Mouse (Mus musculus): Measurements from ENCODE around the gene Eml3. TPM values are rescaled to one million over a fixed set of nuclear protein-coding genes. Genes with fewer than 3 reads are reported as not detected.
"Not testable (repeated sequence)": the region's sequence is repeated elsewhere in the genome, so short reads cannot be mapped to it uniquely, and the experiment has no call there.

The Eml3 gene
- polyA plus RNA-seq, 1 experiment from 2014 or later, result 16.0 TPM

- ATAC-seq (replicated peaks; ENCODE audit: extremely low read depth, insufficient read depth, low FRiP score), result no peak
- Histone ChIP-seq H3K27me3 (ENCODE audit: control insufficient read depth, insufficient read depth, low read length) (no peaks in the 10 kb centered on the region), H3K27ac (ENCODE audit: low read length) (peak overlapping the region; percentile 83), H3K36me3 (ENCODE audit: control insufficient read depth, insufficient read depth) (peaks cover 63% of the 10 kb centered on the region), H3K4me1 (ENCODE audit: control insufficient read depth, insufficient read depth, low read length) (peaks cover 21% of the 10 kb centered on the region), H3K4me3 (ENCODE audit: low read length) (peak overlapping the region; percentile 68), H3K9ac (ENCODE audit: low read length) (peak overlapping the region; percentile 81), H3K9me3 (replicated peaks; ENCODE audit: control insufficient read depth, low read length) (no peaks in the 10 kb centered on the region), H3K4me2 (ENCODE audit: low read depth, low read length) (peak overlapping the region; percentile 82)
- WGBS, result 0% methylated on average over 9 of the region's 9 CpGs
These were observed 38.5 kb downstream of the Eml3 start for GRCm38 (mm10) chr19:8967893-8968292.

GRCm38 (mm10) chr19:8972491-8972890 lies 43.1 kb downstream of the Eml3 start:
- not testable (repeated sequence) for H3K4me3 ChIP-seq (ENCODE audit: low read length); H3K9ac ChIP-seq (ENCODE audit: low read length); H3K9me3 ChIP-seq (replicated peaks; ENCODE audit: control insufficient read depth, low read length); H3K4me2 ChIP-seq (ENCODE audit: low read depth, low read length); H3K27me3 ChIP-seq (ENCODE audit: control insufficient read depth, insufficient read depth, low read length); ATAC-seq (replicated peaks; ENCODE audit: extremely low read depth, insufficient read depth, low FRiP score); H3K27ac ChIP-seq (ENCODE audit: low read length)
- Histone ChIP-seq H3K36me3 (ENCODE audit: control insufficient read depth, insufficient read depth) (peaks cover 77% of the 10 kb centered on the region), H3K4me1 (ENCODE audit: control insufficient read depth, insufficient read depth, low read length) (peaks cover 17% of the 10 kb centered on the region)
- 86% methylated on average over 8 of the region's 8 CpGs for whole genome bisulfite sequencing

GRCm38 (mm10) chr19:8974638-8975037 lies 45.3 kb downstream of the Eml3 start:
- no peak overlapping the region for H3K4me2 ChIP-seq (ENCODE audit: low read depth, low read length)
- 95% methylated on average over 1 of the region's 1 CpGs for WGBS
- peaks cover 7% of the 10 kb centered on the region for H3K4me1 ChIP-seq (ENCODE audit: control insufficient read depth, insufficient read depth, low read length)
- no peak overlapping the region for H3K9ac ChIP-seq (ENCODE audit: low read length)
- no peaks in the 10 kb centered on the region for H3K9me3 ChIP-seq (replicated peaks; ENCODE audit: control insufficient read depth, low read length)
- H3K27me3 ChIP-seq (ENCODE audit: control insufficient read depth, insufficient read depth, low read length), result no peaks in the 10 kb centered on the region
- ATAC-seq (replicated peaks; ENCODE audit: extremely low read depth, insufficient read depth, low FRiP score), result no peak
- no peak overlapping the region for H3K27ac ChIP-seq (ENCODE audit: low read length)
- H3K36me3 ChIP-seq (ENCODE audit: control insufficient read depth, insufficient read depth), result peaks cover 84% of the 10 kb centered on the region
- no peak overlapping the region for H3K4me3 ChIP-seq (ENCODE audit: low read length)

GRCm38 (mm10) chr19:8975491-8975890 lies 46.1 kb downstream of the Eml3 start:
- Histone ChIP-seq H3K36me3 (ENCODE audit: control insufficient read depth, insufficient read depth) (peaks cover 76% of the 10 kb centered on the region), H3K27me3 (ENCODE audit: control insufficient read depth, insufficient read depth, low read length) (no peaks in the 10 kb centered on the region), H3K4me3 (ENCODE audit: low read length) (no peak overlapping the region), H3K4me2 (ENCODE audit: low read depth, low read length) (no peak overlapping the region), H3K9ac (ENCODE audit: low read length) (no peak overlapping the region), H3K4me1 (ENCODE audit: control insufficient read depth, insufficient read depth, low read length) (peaks cover 7% of the 10 kb centered on the region), H3K9me3 (replicated peaks; ENCODE audit: control insufficient read depth, low read length) (no peaks in the 10 kb centered on the region), H3K27ac (ENCODE audit: low read length) (no peak overlapping the region)
- 91% methylated on average over 2 of the region's 2 CpGs for WGBS
- no peak for ATAC-seq (replicated peaks; ENCODE audit: extremely low read depth, insufficient read depth, low FRiP score)

- Histone ChIP-seq H3K4me1 (ENCODE audit: control insufficient read depth, insufficient read depth, low read length) (peaks cover 16% of the 10 kb centered on the region), H3K36me3 (ENCODE audit: control insufficient read depth, insufficient read depth) (peaks cover 65% of the 10 kb centered on the region), H3K4me2 (ENCODE audit: low read depth, low read length) (no peak overlapping the region), H3K4me3 (ENCODE audit: low read length) (no peak overlapping the region), H3K9me3 (replicated peaks; ENCODE audit: control insufficient read depth, low read length) (no peaks in the 10 kb centered on the region), H3K27me3 (ENCODE audit: control insufficient read depth, insufficient read depth, low read length) (no peaks in the 10 kb centered on the region), H3K27ac (ENCODE audit: low read length) (peak overlapping the region; percentile 48), H3K9ac (ENCODE audit: low read length) (peak overlapping the region; percentile 29; the same call in 1 of the 2 replicates)
- WGBS, result 39% methylated on average over 3 of the region's 3 CpGs
- ATAC-seq (replicated peaks; ENCODE audit: extremely low read depth, insufficient read depth, low FRiP score), result peak; percentile 75
These were observed 47.2 kb downstream of the Eml3 start for GRCm38 (mm10) chr19:8976535-8976934.

GRCm38 (mm10) chr19:8980771-8981170 lies 51.4 kb downstream of the Eml3 start:
- no peak overlapping the region for H3K9ac ChIP-seq (ENCODE audit: low read length)
- peaks cover 27% of the 10 kb centered on the region for H3K36me3 ChIP-seq (ENCODE audit: control insufficient read depth, insufficient read depth)
- WGBS, result 54% methylated on average over 5 of the region's 5 CpGs
- H3K4me1 ChIP-seq (ENCODE audit: control insufficient read depth, insufficient read depth, low read length), result peaks cover 54% of the 10 kb centered on the region
- H3K27ac ChIP-seq (ENCODE audit: low read length), result peak overlapping the region; percentile 46; the same call in 1 of the 2 replicates
- H3K27me3 ChIP-seq (ENCODE audit: control insufficient read depth, insufficient read depth, low read length), result no peaks in the 10 kb centered on the region
- no peaks in the 10 kb centered on the region for H3K9me3 ChIP-seq (replicated peaks; ENCODE audit: control insufficient read depth, low read length)
- no peak overlapping the region for H3K4me3 ChIP-seq (ENCODE audit: low read length)
- no peak for ATAC-seq (replicated peaks; ENCODE audit: extremely low read depth, insufficient read depth, low FRiP score)
- H3K4me2 ChIP-seq (ENCODE audit: low read depth, low read length), result no peak overlapping the region

GRCm38 (mm10) chr19:8981450-8982168 lies 52.3 kb downstream of the Eml3 start:
- Histone ChIP-seq H3K4me1 (ENCODE audit: control insufficient read depth, insufficient read depth, low read length) (peaks cover 55% of the 10 kb centered on the region), H3K36me3 (ENCODE audit: control insufficient read depth, insufficient read depth) (peaks cover 22% of the 10 kb centered on the region), H3K9me3 (replicated peaks; ENCODE audit: control insufficient read depth, low read length) (no peaks in the 10 kb centered on the region), H3K9ac (ENCODE audit: low read length) (no peak overlapping the region), H3K27me3 (ENCODE audit: control insufficient read depth, insufficient read depth, low read length) (no peaks in the 10 kb centered on the region), H3K4me3 (ENCODE audit: low read length) (no peak overlapping the region), H3K4me2 (ENCODE audit: low read depth, low read length) (no peak overlapping the region), H3K27ac (ENCODE audit: low read length) (peak overlapping the region; percentile 1)
- ATAC-seq (replicated peaks; ENCODE audit: extremely low read depth, insufficient read depth, low FRiP score), result 0 out of 2 replicates have a peak, but pooled peaks have one; percentile 18
- WGBS, result 42% methylated on average over 2 of the region's 2 CpGs

GRCm38 (mm10) chr19:8982303-8983149 lies 53.2 kb downstream of the Eml3 start:
- no peak for ATAC-seq (replicated peaks; ENCODE audit: extremely low read depth, insufficient read depth, low FRiP score)
- Histone ChIP-seq H3K27me3 (ENCODE audit: control insufficient read depth, insufficient read depth, low read length) (no peaks in the 10 kb centered on the region), H3K27ac (ENCODE audit: low read length) (peak overlapping the region; percentile 64), H3K4me3 (ENCODE audit: low read length) (no peak overlapping the region), H3K36me3 (ENCODE audit: control insufficient read depth, insufficient read depth) (peaks cover 17% of the 10 kb centered on the region), H3K4me2 (ENCODE audit: low read depth, low read length) (no peak overlapping the region), H3K4me1 (ENCODE audit: control insufficient read depth, insufficient read depth, low read length) (peaks cover 59% of the 10 kb centered on the region), H3K9me3 (replicated peaks; ENCODE audit: control insufficient read depth, low read length) (no peaks in the 10 kb centered on the region), H3K9ac (ENCODE audit: low read length) (no peak overlapping the region; the same call in 1 of the 2 replicates)
- WGBS, result 29% methylated on average over 5 of the region's 5 CpGs

All from heart, embryonic 16.5 days (tissue).